Mouse (Mus musculus): ENCODE data around the gene Sel1l. TPM values are rescaled to one million over a fixed set of nuclear protein-coding genes. Genes with fewer than 3 reads are reported as not detected.

The Sel1l gene
- polyA plus RNA-seq, 1 experiment, result 15.8 TPM

GRCm38 (mm10) chr12:91869352-91869751 lies 20.4 kb upstream of the Sel1l start:
- TF ChIP-seq CTCF (IDR thresholded peaks at IDR 0.05; ENCODE audit: control insufficient read depth, insufficient read depth, insufficient replicate concordance, low read depth, low read length) (no peak), POLR2A (IDR thresholded peaks at IDR 0.05; ENCODE audit: control insufficient read depth, low read depth, low read length) (no peak)
- Histone ChIP-seq H3K36me3 (ENCODE audit: control insufficient read depth, insufficient read depth, low read length) (no peaks in the 10 kb centered on the region), H3K4me1 (ENCODE audit: control insufficient read depth, insufficient read depth, low read length) (peaks cover 4% of the 10 kb centered on the region), H3K27ac (ENCODE audit: control insufficient read depth, insufficient read depth, low read depth, low read length) (no peak overlapping the region), H3K4me3 (ENCODE audit: control insufficient read depth, low read depth, low read length) (no peak overlapping the region), H3K27me3 (ENCODE audit: control insufficient read depth, insufficient read depth, low read length) (no peaks in the 10 kb centered on the region)

- H3K36me3 ChIP-seq (ENCODE audit: control insufficient read depth, insufficient read depth, low read length), result no peaks in the 10 kb centered on the region
- no peak for TF ChIP-seq POLR2A (IDR thresholded peaks at IDR 0.05; ENCODE audit: control insufficient read depth, low read depth, low read length)
- TF ChIP-seq CTCF (IDR thresholded peaks at IDR 0.05; ENCODE audit: control insufficient read depth, insufficient read depth, insufficient replicate concordance, low read depth, low read length), result no peak
- H3K27me3 ChIP-seq (ENCODE audit: control insufficient read depth, insufficient read depth, low read length), result no peaks in the 10 kb centered on the region
- H3K4me3 ChIP-seq (ENCODE audit: control insufficient read depth, low read depth, low read length), result no peak overlapping the region
- H3K27ac ChIP-seq (ENCODE audit: control insufficient read depth, insufficient read depth, low read depth, low read length), result no peak overlapping the region
- H3K4me1 ChIP-seq (ENCODE audit: control insufficient read depth, insufficient read depth, low read length), result no peaks in the 10 kb centered on the region
These were observed 5.4 kb upstream of the Sel1l start for GRCm38 (mm10) chr12:91854330-91854729.

- Histone ChIP-seq H3K36me3 (ENCODE audit: control insufficient read depth, insufficient read depth, low read length) (no peaks in the 10 kb centered on the region), H3K4me3 (ENCODE audit: control insufficient read depth, low read depth, low read length) (peak overlapping the region; percentile 97), H3K4me1 (ENCODE audit: control insufficient read depth, insufficient read depth, low read length) (peaks cover 2% of the 10 kb centered on the region), H3K27me3 (ENCODE audit: control insufficient read depth, insufficient read depth, low read length) (no peaks in the 10 kb centered on the region), H3K27ac (ENCODE audit: control insufficient read depth, insufficient read depth, low read depth, low read length) (peak overlapping the region; percentile 81)
- TF ChIP-seq CTCF (IDR thresholded peaks at IDR 0.05; ENCODE audit: control insufficient read depth, insufficient read depth, insufficient replicate concordance, low read depth, low read length), result 0 out of 2 replicates have a peak, but pooled peaks have one; percentile 7
- no peak for TF ChIP-seq POLR2A (IDR thresholded peaks at IDR 0.05; ENCODE audit: control insufficient read depth, low read depth, low read length)
These were observed 438 bp downstream of the Sel1l start for GRCm38 (mm10) chr12:91848394-91849044.

GRCm38 (mm10) chr12:91846038-91846437 lies 2.9 kb downstream of the Sel1l start:
- Histone ChIP-seq H3K27me3 (ENCODE audit: control insufficient read depth, insufficient read depth, low read length) (no peaks in the 10 kb centered on the region), H3K27ac (ENCODE audit: control insufficient read depth, insufficient read depth, low read depth, low read length) (no peak overlapping the region), H3K4me1 (ENCODE audit: control insufficient read depth, insufficient read depth, low read length) (peaks cover 2% of the 10 kb centered on the region), H3K4me3 (ENCODE audit: control insufficient read depth, low read depth, low read length) (no peak overlapping the region), H3K36me3 (ENCODE audit: control insufficient read depth, insufficient read depth, low read length) (peaks cover 2% of the 10 kb centered on the region; the same call in 1 of the 2 replicates)
- no peak for TF ChIP-seq POLR2A (IDR thresholded peaks at IDR 0.05; ENCODE audit: control insufficient read depth, low read depth, low read length)
- no peak for TF ChIP-seq CTCF (IDR thresholded peaks at IDR 0.05; ENCODE audit: control insufficient read depth, insufficient read depth, insufficient replicate concordance, low read depth, low read length)

- Histone ChIP-seq H3K4me3 (ENCODE audit: control insufficient read depth, low read depth, low read length) (no peak overlapping the region), H3K27me3 (ENCODE audit: control insufficient read depth, insufficient read depth, low read length) (no peaks in the 10 kb centered on the region), H3K27ac (ENCODE audit: control insufficient read depth, insufficient read depth, low read depth, low read length) (no peak overlapping the region), H3K36me3 (ENCODE audit: control insufficient read depth, insufficient read depth, low read length) (peaks cover 2% of the 10 kb centered on the region; the same call in 1 of the 2 replicates), H3K4me1 (ENCODE audit: control insufficient read depth, insufficient read depth, low read length) (peaks cover 2% of the 10 kb centered on the region)
- TF ChIP-seq CTCF (IDR thresholded peaks at IDR 0.05; ENCODE audit: control insufficient read depth, insufficient read depth, insufficient replicate concordance, low read depth, low read length), result no peak
- no peak for TF ChIP-seq POLR2A (IDR thresholded peaks at IDR 0.05; ENCODE audit: control insufficient read depth, low read depth, low read length)
These were observed 3.6 kb downstream of the Sel1l start for GRCm38 (mm10) chr12:91845393-91845792.

- TF ChIP-seq CTCF (IDR thresholded peaks at IDR 0.05; ENCODE audit: control insufficient read depth, insufficient read depth, insufficient replicate concordance, low read depth, low read length), result no peak
- TF ChIP-seq POLR2A (IDR thresholded peaks at IDR 0.05; ENCODE audit: control insufficient read depth, low read depth, low read length), result no peak
- no peaks in the 10 kb centered on the region for H3K27me3 ChIP-seq (ENCODE audit: control insufficient read depth, insufficient read depth, low read length)
These were observed 4.4 kb downstream of the Sel1l start for GRCm38 (mm10) chr12:91844542-91844941.

GRCm38 (mm10) chr12:91843888-91844287 lies 5.1 kb downstream of the Sel1l start:
- Histone ChIP-seq H3K4me3 (ENCODE audit: control insufficient read depth, low read depth, low read length) (no peak overlapping the region), H3K27ac (ENCODE audit: control insufficient read depth, insufficient read depth, low read depth, low read length) (no peak overlapping the region), H3K27me3 (ENCODE audit: control insufficient read depth, insufficient read depth, low read length) (no peaks in the 10 kb centered on the region), H3K36me3 (ENCODE audit: control insufficient read depth, insufficient read depth, low read length) (peaks cover 2% of the 10 kb centered on the region; the same call in 1 of the 2 replicates), H3K4me1 (ENCODE audit: control insufficient read depth, insufficient read depth, low read length) (peaks cover 2% of the 10 kb centered on the region)
- TF ChIP-seq POLR2A (IDR thresholded peaks at IDR 0.05; ENCODE audit: control insufficient read depth, low read depth, low read length) (no peak), CTCF (IDR thresholded peaks at IDR 0.05; ENCODE audit: control insufficient read depth, insufficient read depth, insufficient replicate concordance, low read depth, low read length) (no peak)

More at GRCm38 (mm10) chr12:91844542-91844941, 4.4 kb downstream of the Sel1l start:
- Histone ChIP-seq H3K36me3 (ENCODE audit: control insufficient read depth, insufficient read depth, low read length) (peaks cover 2% of the 10 kb centered on the region; the same call in 1 of the 2 replicates), H3K4me3 (ENCODE audit: control insufficient read depth, low read depth, low read length) (no peak overlapping the region), H3K4me1 (ENCODE audit: control insufficient read depth, insufficient read depth, low read length) (peaks cover 2% of the 10 kb centered on the region), H3K27ac (ENCODE audit: control insufficient read depth, insufficient read depth, low read depth, low read length) (no peak overlapping the region)

Data from testis, adult 2 months (tissue).